Mouse (Mus musculus): ENCODE results near the gene Gfi1b.
A peak's percentile ranks its signal among the peaks of the same experiment; 100 is the strongest.

The Gfi1b gene

GRCm38 (mm10) chr2:28621664-28622171 lies at the start of gene Gfi1b:
Gene Gfi1b (minus strand): TSS chr2:28621982.
- no peak for DNase-seq

DNA sequence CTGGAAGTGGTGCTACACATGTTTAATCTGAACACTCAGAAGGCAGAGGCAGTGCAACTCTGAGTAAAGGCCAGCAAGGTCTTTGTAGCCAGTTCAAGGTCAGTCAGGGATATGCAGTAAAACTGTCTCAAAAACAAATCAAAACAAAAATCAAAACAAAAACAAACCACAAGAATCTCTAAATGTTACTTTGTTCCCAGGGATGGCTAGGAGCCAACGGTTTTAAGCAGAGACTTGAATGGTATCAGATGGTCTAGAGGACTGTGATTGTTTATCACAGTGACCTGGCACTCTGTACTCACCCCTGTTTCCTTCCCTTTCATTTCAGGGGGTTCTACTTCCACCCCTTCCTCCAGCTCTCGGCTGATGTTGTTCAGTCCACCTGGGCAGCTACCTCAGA lies 49.7 kb upstream of the Gfi1b start:
- no peak for DNase-seq

DNA sequence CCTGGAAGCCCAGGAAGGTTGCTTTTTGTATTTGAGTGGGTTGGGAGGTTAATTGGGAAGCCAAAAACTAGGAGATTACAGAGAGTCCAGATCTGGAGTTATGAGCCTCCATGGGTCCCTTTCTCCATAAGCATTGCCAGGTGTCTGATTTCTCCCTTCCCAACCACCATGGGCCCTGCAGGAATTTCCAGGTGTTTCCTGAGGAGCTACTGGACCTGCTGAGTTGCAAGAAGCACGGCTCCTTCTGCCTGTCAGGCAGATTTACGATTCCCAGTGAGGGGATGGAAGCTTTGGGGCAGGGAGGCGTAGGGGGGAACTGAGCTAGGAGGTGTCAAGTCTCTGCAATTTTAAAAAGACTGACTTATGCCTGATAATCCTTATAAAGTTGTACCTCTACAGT lies 44.0 kb upstream of the Gfi1b start:
- no peak for DNase-seq

- no peak for DNase-seq
Observed at GRCm38 (mm10) chr2:28662891-28663290, 41.1 kb upstream of the Gfi1b start.

DNA sequence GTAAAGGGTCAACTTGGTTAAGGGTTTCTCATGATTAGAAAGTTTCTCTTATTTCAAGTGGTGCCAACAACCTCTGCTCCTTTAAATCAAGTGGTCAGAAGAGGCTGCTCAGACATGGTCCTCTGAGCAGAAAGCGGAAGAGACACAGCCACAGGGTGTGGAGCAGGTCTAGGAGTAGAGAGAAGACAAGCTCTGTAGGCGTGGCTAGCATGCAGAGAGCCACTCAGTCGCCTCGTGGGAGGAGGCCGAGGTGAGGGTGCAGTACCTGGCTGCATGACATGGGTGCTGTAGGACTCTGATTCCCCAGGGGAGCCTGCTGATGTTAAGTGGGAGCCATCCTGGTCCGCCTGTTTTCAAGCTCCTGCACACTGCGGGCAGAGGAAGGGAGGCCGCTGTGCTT lies 34.4 kb upstream of the Gfi1b start:
- no peak for DNase-seq

GRCm38 (mm10) chr2:28654295-28654694 lies 32.5 kb upstream of the Gfi1b start:
- peak in 1 of 2 experiments; percentile 27 for DNase-seq

DNA sequence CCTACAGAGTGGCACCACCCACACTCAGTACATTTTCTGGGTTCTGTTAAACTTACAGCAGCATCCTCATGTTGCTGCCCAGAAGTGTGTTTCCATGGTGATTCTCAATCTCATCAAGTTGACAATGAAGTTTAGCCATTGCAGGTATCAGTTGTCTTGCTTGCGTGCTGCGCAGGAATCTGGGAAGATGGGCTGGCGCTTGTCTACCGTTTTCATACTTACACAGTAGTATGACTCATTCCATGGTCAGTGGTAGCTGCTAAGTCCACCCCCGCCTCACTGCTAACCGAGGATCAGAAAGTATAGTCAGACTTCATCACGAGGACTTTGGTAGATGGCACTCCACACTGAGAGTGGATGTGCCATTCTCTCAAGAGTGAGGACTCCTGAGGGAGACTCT lies 31.6 kb upstream of the Gfi1b start:
- DNase-seq, result no peak

GRCm38 (mm10) chr2:28650526-28650925 lies 28.7 kb upstream of the Gfi1b start:
- peak; percentile 31 to 67 for DNase-seq

GRCm38 (mm10) chr2:28643081-28643480 lies 21.3 kb upstream of the Gfi1b start:
- DNase-seq, result no peak

DNA sequence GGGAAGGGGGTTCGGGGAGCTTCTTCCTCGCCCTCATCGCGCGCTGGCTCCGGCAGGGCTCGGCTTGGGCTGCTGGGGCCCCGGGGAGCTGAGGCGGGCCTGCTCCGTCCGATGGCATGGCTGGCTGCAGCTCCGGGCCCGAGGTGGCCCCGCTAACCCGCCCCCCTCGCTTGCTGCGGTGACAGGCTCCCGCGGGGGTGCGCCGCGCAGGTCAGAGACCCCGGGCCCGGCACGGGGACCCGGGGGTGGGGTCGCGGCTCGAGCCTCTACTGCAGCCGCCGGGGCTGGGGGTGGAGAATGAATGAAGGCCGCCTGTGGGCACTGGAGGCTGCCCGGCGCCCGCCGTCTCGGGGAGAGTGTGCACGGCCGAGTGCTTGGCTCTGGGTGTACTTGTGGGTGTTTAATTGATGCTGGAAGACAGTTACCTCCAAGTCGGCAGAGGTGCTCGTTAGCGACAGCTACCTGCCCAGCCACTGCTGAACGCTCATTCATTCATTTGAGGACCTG lies 19.7 kb upstream of the Gfi1b start:
- DNase-seq, result peak; percentile 55 to 58

GRCm38 (mm10) chr2:28640461-28641424 lies 19.0 kb upstream of the Gfi1b start, which contains the start of gene Tsc1:
Gene Tsc1 (plus strand): TSS chr2:28641228.
- peak; percentile 96 to 98 for DNase-seq

GRCm38 (mm10) chr2:28639794-28640193 lies 18.0 kb upstream of the Gfi1b start:
- DNase-seq, result peak; percentile 41 to 64

DNA sequence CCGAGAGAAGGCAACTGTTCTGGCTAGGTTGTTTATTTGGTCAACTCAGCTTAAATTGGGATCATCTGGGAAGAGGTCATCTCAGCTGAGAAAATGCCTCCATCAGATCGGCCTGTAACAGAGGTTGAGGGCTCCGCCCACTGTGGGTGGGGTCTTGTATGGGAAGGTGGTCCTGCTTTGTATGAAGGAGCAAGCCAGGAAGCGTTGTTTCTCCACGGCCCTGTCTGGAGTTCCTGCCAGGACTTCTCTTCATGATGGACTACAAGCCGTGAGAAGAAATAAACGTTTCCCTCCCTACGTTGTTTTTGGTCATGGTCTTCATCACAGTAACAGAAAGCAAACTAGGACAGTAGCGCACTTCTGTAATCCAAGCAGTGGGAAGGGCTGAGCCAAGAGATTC lies 17.1 kb upstream of the Gfi1b start:
- DNase-seq, result peak in 1 of 2 experiments; percentile 21

DNA sequence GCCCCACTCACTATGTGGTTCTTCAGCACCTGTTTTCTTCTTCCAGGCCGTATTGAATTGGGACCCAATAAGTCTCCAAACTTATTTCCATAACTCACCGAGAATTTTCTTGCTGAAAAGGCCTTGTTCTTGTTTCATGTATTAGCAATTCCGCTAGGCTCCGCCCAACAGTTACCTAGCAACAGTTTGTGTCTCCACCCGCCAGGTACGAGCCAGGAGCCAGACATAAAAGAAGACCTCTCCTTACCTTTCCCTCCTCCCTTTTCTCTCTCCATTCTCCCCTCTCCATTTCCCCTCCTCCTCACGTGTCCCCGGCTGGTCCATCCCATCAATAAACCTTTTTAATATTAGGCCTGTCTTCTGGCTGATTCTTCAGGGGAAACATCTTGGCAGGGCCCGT lies 16.6 kb upstream of the Gfi1b start:
- no peak for DNase-seq

DNA sequence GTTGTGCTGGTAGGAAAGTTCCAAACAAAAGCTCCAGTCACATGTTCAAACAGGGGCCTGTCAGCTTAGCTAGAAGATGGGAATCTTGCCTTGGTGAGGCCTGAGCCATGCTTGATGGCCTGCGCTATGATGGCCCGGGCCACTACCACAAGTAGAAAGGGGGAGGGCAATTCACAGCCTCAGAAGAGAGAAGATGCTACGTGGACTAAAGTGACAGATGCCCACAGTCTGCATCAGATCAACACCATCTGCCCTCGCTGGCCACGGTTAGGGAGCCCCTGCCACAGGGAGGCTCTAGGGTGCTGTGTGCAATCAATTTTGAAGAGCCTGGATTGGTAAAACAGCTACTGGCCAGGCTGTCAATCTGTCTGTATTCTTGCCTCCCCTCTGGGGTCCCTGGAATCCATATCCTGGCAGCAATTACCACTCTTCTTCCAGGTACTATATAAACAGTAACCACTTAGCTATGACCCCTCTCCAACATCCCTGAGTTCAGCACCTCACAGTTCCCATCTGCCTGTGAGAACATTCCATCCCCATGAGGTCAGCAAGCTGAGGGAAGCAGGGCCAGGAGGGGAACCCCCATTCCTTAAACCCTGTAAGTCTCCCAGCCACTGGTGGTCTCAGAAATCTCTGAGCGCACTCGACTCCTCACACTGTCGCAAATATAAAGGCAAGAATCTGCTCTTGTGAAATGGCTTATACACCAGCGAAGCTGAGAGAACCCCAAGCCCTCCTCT lies 15.5 kb upstream of the Gfi1b start:
- DNase-seq, result peak in 1 of 2 experiments; percentile 28

- no peak for DNase-seq
Observed at GRCm38 (mm10) chr2:28635199-28635598, 13.4 kb upstream of the Gfi1b start.

GRCm38 (mm10) chr2:28633136-28633535 lies 11.4 kb upstream of the Gfi1b start:
- DNase-seq, result no peak

DNA sequence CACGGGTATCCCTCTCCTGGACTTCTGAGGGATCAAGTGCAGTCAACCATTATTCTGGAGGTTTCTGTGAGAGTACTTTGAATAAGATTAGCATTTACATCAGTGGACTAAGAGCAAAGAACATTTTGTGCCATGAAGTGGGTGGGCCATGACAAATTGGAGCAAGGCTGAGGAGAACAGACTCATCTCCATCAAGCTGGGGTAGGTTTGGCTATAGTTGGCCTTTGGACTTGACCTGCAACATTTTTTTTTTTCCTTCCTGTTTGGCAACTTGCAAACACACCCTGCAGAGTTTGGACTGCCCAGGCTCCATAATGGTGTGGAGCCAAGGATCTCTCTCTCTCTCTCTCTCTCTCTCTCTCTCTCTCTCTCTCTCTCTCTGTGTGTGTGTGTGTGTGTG lies 10.8 kb upstream of the Gfi1b start:
- DNase-seq, result no peak

- DNase-seq, result no peak
Observed at GRCm38 (mm10) chr2:28629911-28630381, 8.2 kb upstream of the Gfi1b start.

DNA sequence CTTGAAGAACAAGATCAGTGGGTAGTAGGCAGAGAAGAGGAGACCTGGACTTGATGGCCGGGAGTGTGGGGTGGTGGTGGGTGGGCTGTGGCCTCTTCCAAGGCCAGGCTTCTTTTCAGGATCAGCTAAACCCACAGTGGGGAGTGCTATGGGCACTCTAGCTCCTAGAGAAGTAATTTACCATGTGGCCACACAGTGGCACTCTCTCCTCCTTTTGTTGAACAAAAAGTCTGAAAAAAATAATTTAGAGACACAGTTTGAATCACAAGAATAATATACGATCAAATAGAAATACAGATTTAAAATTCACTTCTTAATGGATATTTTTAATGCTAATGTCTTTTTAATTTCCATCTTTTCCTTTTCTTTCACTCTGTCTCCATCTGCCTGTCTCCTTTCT lies 6.3 kb upstream of the Gfi1b start:
- DNase-seq, result no peak

DNA sequence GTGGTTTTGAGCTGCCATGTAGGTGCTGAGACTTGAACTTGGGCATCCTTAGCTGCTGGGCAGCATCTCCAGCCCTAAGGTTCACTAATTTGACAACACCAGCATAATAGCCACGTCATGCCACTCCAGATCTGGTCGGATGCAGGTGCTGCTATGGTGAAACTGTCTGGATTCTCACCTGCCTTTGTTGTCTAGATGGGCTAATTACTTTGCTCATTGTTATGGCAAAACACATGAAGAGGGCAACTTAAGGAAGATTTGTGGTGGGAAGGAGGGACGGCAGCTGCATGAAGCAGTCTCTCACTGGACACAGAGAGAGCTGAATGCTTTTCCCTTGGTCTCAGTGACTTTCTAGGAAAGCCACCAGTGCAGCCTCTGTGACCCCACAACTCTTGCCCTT lies 4.3 kb upstream of the Gfi1b start:
- no peak for DNase-seq

DNA sequence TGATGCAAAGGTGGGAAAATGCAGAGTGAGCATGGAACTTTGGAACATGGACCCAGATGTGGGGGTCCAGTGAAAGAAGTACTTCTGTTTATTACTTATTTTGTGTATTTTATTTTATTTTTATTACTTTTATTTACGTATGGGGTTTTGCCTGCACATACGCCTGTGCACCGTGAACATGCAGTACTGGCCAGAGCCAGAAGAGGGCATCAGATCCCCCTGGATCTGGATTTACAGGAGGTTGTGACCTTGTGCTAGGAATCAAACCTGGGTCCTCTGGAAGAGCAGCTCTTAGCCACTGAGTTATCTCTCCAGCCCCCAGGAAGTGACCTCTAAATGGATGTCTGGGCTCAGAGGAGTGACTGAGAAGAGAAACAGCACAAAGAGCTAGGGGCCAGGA lies 3.1 kb upstream of the Gfi1b start:
- DNase-seq, result no peak

GRCm38 (mm10) chr2:28622521-28623124 lies 841 bp upstream of the Gfi1b start:
- DNase-seq, result peak; percentile 43 to 73
